Mouse (Mus musculus) neutrophil, adult 5-6 weeks (primary cell): Measurements from ENCODE around the gene Npy1r. TPM values are rescaled to one million over a fixed set of nuclear protein-coding genes. Genes with fewer than 3 reads are reported as not detected.

Experiments used
- total RNA-seq: library from RNA; stranded (forward); fragments of 200-1000 nt; gene quantifications from 2 replicates; pipeline ENCODE4 v1.2.3, GENCODE M21; 2017

Gene Npy1r
- total RNA-seq, 1 experiment from 2014 or later = not detected

Other genes starting within 250 kb of the Npy1r start
- 13.3 and 13.4 TPM in 2 replicates for gene Tma16, start 210.7 kb upstream of the Npy1r start, total RNA-seq
- 0.12 TPM in 1 of 2 replicates, not detected in the other for gene Tktl2, start 185.4 kb upstream of the Npy1r start, total RNA-seq
- not detected in 2 replicates for gene Npy5r, start 9.1 kb upstream of the Npy1r start, total RNA-seq
- 1.2 and 2.1 TPM in 2 replicates for gene Naf1, start 163.0 kb downstream of the Npy1r start, total RNA-seq